Mouse (Mus musculus): Measurements from ENCODE around the gene Chga. TPM values are rescaled to one million over a fixed set of nuclear protein-coding genes. Genes with fewer than 3 reads are reported as not detected.
A peak's percentile ranks its signal among the peaks of the same experiment; 100 is the strongest.

Gene Chga
- polyA plus RNA-seq, 1 experiment from 2014 or later: 9.2 TPM

- Histone ChIP-seq H3K9me3 (no peaks in the 10 kb centered on the region), H3K27ac (no peak overlapping the region), H3K4me1 (0 out of 2 replicates have a peak, but pooled peaks cover 8% of the 10 kb centered on the region), H3K4me3 (no peak overlapping the region), H3K27me3 (ENCODE audit: poor library complexity, severe bottlenecking) (no peaks in the 10 kb centered on the region), H3K36me3 (replicated peaks) (no peaks in the 10 kb centered on the region)
- no peak for DNase-seq (ENCODE audit: extremely low spot score, low spot score)
- WGBS: 78% methylated on average over 5 of the region's 5 CpGs
Observed at GRCm38 (mm10) chr12:102527989-102528388, 26.8 kb upstream of the Chga start.

- H3K36me3 ChIP-seq (replicated peaks): no peaks in the 10 kb centered on the region
Observed at GRCm38 (mm10) chr12:102535796-102536195, 19.0 kb upstream of the Chga start.

GRCm38 (mm10) chr12:102540278-102540677 is 14.5 kb upstream of the Chga start:
- Histone ChIP-seq H3K27me3 (ENCODE audit: poor library complexity, severe bottlenecking) (no peaks in the 10 kb centered on the region), H3K36me3 (replicated peaks) (no peaks in the 10 kb centered on the region), H3K4me3 (no peak overlapping the region), H3K4me1 (peaks cover 12% of the 10 kb centered on the region; the same call in 1 of the 2 replicates), H3K27ac (no peak overlapping the region), H3K9me3 (no peaks in the 10 kb centered on the region)
- 87% methylated on average over 8 of the region's 8 CpGs for WGBS
- DNase-seq (ENCODE audit: extremely low spot score, low spot score): no peak

More at GRCm38 (mm10) chr12:102535796-102536195, 19.0 kb upstream of the Chga start:
- 59% methylated on average over 1 of the region's 1 CpGs for WGBS
- peaks cover 17% of the 10 kb centered on the region; the same call in 1 of the 2 replicates for H3K4me1 ChIP-seq
- no peaks in the 10 kb centered on the region for H3K27me3 ChIP-seq (ENCODE audit: poor library complexity, severe bottlenecking)
- no peak overlapping the region for H3K4me3 ChIP-seq
- no peak overlapping the region for H3K27ac ChIP-seq
- no peaks in the 10 kb centered on the region for H3K9me3 ChIP-seq
- no peak for DNase-seq (ENCODE audit: extremely low spot score, low spot score)

GRCm38 (mm10) chr12:102541168-102541567 is 13.6 kb upstream of the Chga start:
- no peaks in the 10 kb centered on the region for H3K36me3 ChIP-seq (replicated peaks)
- H3K27me3 ChIP-seq (ENCODE audit: poor library complexity, severe bottlenecking): no peaks in the 10 kb centered on the region
- 98% methylated on average over 7 of the region's 7 CpGs for WGBS
- no peak for DNase-seq (ENCODE audit: extremely low spot score, low spot score)
- H3K4me3 ChIP-seq: no peak overlapping the region
- H3K9me3 ChIP-seq: no peaks in the 10 kb centered on the region
- peaks cover 12% of the 10 kb centered on the region; the same call in 1 of the 2 replicates for H3K4me1 ChIP-seq
- no peak overlapping the region for H3K27ac ChIP-seq

GRCm38 (mm10) chr12:102545122-102545521 is 9.6 kb upstream of the Chga start:
- 71% methylated on average over 6 of the region's 6 CpGs for WGBS
- no peaks in the 10 kb centered on the region for H3K9me3 ChIP-seq
- no peak overlapping the region for H3K4me3 ChIP-seq
- H3K27me3 ChIP-seq (ENCODE audit: poor library complexity, severe bottlenecking): no peaks in the 10 kb centered on the region
- no peaks in the 10 kb centered on the region for H3K4me1 ChIP-seq
- H3K27ac ChIP-seq: no peak overlapping the region
- no peaks in the 10 kb centered on the region for H3K36me3 ChIP-seq (replicated peaks)
- no peak for DNase-seq (ENCODE audit: extremely low spot score, low spot score)

- Histone ChIP-seq H3K4me3 (no peak overlapping the region), H3K9me3 (no peaks in the 10 kb centered on the region), H3K36me3 (replicated peaks) (no peaks in the 10 kb centered on the region), H3K27me3 (ENCODE audit: poor library complexity, severe bottlenecking) (peaks cover 26% of the 10 kb centered on the region), H3K4me1 (peaks cover 30% of the 10 kb centered on the region), H3K27ac (no peak overlapping the region)
- DNase-seq (ENCODE audit: extremely low spot score, low spot score): peak; percentile 82
- WGBS: 6% methylated on average over 11 of the region's 11 CpGs
Observed at GRCm38 (mm10) chr12:102550529-102550928, 4.2 kb upstream of the Chga start.

- WGBS: 72% methylated on average over 3 of the region's 3 CpGs
- no peaks in the 10 kb centered on the region for H3K9me3 ChIP-seq
Observed at GRCm38 (mm10) chr12:102551186-102551585, 3.6 kb upstream of the Chga start.

GRCm38 (mm10) chr12:102552001-102552400 is 2.8 kb upstream of the Chga start:
- H3K9me3 ChIP-seq: no peaks in the 10 kb centered on the region
- peaks cover 35% of the 10 kb centered on the region for H3K4me1 ChIP-seq
- no peak overlapping the region for H3K4me3 ChIP-seq
- no peak for DNase-seq (ENCODE audit: extremely low spot score, low spot score)
- 72% methylated on average over 6 of the region's 6 CpGs for WGBS
- no peaks in the 10 kb centered on the region for H3K36me3 ChIP-seq (replicated peaks)
- peaks cover 29% of the 10 kb centered on the region for H3K27me3 ChIP-seq (ENCODE audit: poor library complexity, severe bottlenecking)
- no peak overlapping the region for H3K27ac ChIP-seq

More at GRCm38 (mm10) chr12:102551186-102551585, 3.6 kb upstream of the Chga start:
- H3K4me1 ChIP-seq: peaks cover 35% of the 10 kb centered on the region
- H3K27me3 ChIP-seq (ENCODE audit: poor library complexity, severe bottlenecking): peaks cover 29% of the 10 kb centered on the region
- no peaks in the 10 kb centered on the region for H3K36me3 ChIP-seq (replicated peaks)
- DNase-seq (ENCODE audit: extremely low spot score, low spot score): no peak
- no peak overlapping the region for H3K27ac ChIP-seq
- H3K4me3 ChIP-seq: no peak overlapping the region

- DNase-seq (ENCODE audit: extremely low spot score, low spot score): no peak
- H3K4me3 ChIP-seq: 0 out of 2 replicates have a peak overlapping the region, but pooled peaks have one; percentile 60
- no peaks in the 10 kb centered on the region for H3K36me3 ChIP-seq (replicated peaks)
- 76% methylated on average over 14 of the region's 14 CpGs for WGBS
- peaks cover 29% of the 10 kb centered on the region for H3K27me3 ChIP-seq (ENCODE audit: poor library complexity, severe bottlenecking)
- peaks cover 35% of the 10 kb centered on the region for H3K4me1 ChIP-seq
- no peaks in the 10 kb centered on the region for H3K9me3 ChIP-seq
- H3K27ac ChIP-seq: no peak overlapping the region
Observed at GRCm38 (mm10) chr12:102553705-102554275, 979 bp upstream of the Chga start.

- H3K36me3 ChIP-seq (replicated peaks): no peaks in the 10 kb centered on the region
- no peak overlapping the region for H3K27ac ChIP-seq
- no peaks in the 10 kb centered on the region for H3K9me3 ChIP-seq
- 87% methylated on average over 3 of the region's 3 CpGs for WGBS
- peaks cover 29% of the 10 kb centered on the region for H3K27me3 ChIP-seq (ENCODE audit: poor library complexity, severe bottlenecking)
- H3K4me3 ChIP-seq: 0 out of 2 replicates have a peak overlapping the region, but pooled peaks have one; percentile 60
- peaks cover 32% of the 10 kb centered on the region for H3K4me1 ChIP-seq
- no peak for DNase-seq (ENCODE audit: extremely low spot score, low spot score)
Observed at GRCm38 (mm10) chr12:102555850-102556249, 1.1 kb downstream of the Chga start.

- Histone ChIP-seq H3K27me3 (ENCODE audit: poor library complexity, severe bottlenecking) (peaks cover 29% of the 10 kb centered on the region), H3K36me3 (replicated peaks) (no peaks in the 10 kb centered on the region), H3K4me1 (peaks cover 23% of the 10 kb centered on the region), H3K4me3 (no peak overlapping the region), H3K9me3 (no peaks in the 10 kb centered on the region), H3K27ac (no peak overlapping the region)
- WGBS: 89% methylated on average over 5 of the region's 5 CpGs
- no peak for DNase-seq (ENCODE audit: extremely low spot score, low spot score)
Observed at GRCm38 (mm10) chr12:102557372-102557771, 2.6 kb downstream of the Chga start.

- DNase-seq (ENCODE audit: extremely low spot score, low spot score): no peak
Observed at GRCm38 (mm10) chr12:102565086-102565485, 10.3 kb downstream of the Chga start.

GRCm38 (mm10) chr12:102566951-102567350 is 12.2 kb downstream of the Chga start:
- H3K4me3 ChIP-seq: no peak overlapping the region
- no peaks in the 10 kb centered on the region for H3K9me3 ChIP-seq
- peaks cover 2% of the 10 kb centered on the region; the same call in 1 of the 2 replicates for H3K36me3 ChIP-seq (replicated peaks)
- H3K27ac ChIP-seq: no peak overlapping the region
- no peaks in the 10 kb centered on the region for H3K27me3 ChIP-seq (ENCODE audit: poor library complexity, severe bottlenecking)
- DNase-seq (ENCODE audit: extremely low spot score, low spot score): no peak
- H3K4me1 ChIP-seq: peaks cover 5% of the 10 kb centered on the region; the same call in 1 of the 2 replicates
- 89% methylated on average over 2 of the region's 2 CpGs for WGBS

More at GRCm38 (mm10) chr12:102565086-102565485, 10.3 kb downstream of the Chga start:
- Histone ChIP-seq H3K4me3 (no peak overlapping the region), H3K36me3 (replicated peaks) (no peaks in the 10 kb centered on the region; the same call in 1 of the 2 replicates), H3K27me3 (ENCODE audit: poor library complexity, severe bottlenecking) (no peaks in the 10 kb centered on the region), H3K9me3 (no peaks in the 10 kb centered on the region), H3K4me1 (peaks cover 5% of the 10 kb centered on the region; the same call in 1 of the 2 replicates), H3K27ac (no peak overlapping the region)
- 85% methylated on average over 6 of the region's 6 CpGs for WGBS
